Mouse (Mus musculus): ENCODE results near the gene Moxd1. TPM values are rescaled to one million over a fixed set of nuclear protein-coding genes. Genes with fewer than 3 reads are reported as not detected.

Gene Moxd1
- polyA plus RNA-seq, 2 experiments = 0.12 TPM; not detected in 1

DNA sequence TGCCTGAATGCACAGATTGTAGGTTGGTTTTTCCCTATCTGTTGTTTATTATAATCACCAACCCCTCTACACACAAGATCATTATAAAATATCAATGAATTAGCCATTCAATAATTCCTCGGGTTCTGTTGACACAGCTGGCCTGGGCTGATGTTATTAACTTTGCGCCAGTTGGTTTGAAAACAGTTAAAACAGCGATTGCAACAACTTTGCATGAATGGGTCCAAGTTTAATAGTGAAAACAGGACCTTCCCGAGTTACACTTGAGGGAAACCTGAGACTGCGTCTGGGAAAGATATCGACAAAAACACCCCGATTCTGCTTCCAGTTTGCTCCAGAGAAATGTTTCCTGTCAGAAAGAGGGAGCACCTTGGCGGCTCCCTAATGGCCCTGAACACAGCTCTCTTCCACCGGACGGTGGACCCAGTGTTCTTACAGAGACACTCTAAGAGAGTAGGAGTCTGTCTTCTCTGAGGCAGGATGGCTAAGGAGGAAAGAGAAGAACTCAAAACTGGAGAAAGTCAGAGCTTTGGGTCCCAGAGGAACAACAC lies 116.4 kb downstream of the Moxd1 start:
- Histone ChIP-seq H3K4me3 (ENCODE audit: insufficient read depth in 1 of 2, low read depth in 2 of 2, low read length in 2 of 2) (no peak overlapping the region), H3K27me3 (ENCODE audit: control insufficient read depth, insufficient read depth, low read length) (no peaks in the 10 kb centered on the region), H3K9ac (replicated peaks) (no peak overlapping the region), H3K36me3 (replicated peaks; ENCODE audit: control insufficient read depth, insufficient read depth, low read depth) (no peaks in the 10 kb centered on the region), H3K4me2 (ENCODE audit: low read depth) (no peak overlapping the region), H3K4me1 (replicated peaks; ENCODE audit: control insufficient read depth in 2 of 2, insufficient read depth in 2 of 2, low read length in 1 of 2) (no peaks in the 10 kb centered on the region), H3K9me3 (ENCODE audit: control insufficient read depth, low read length) (no peaks in the 10 kb centered on the region), H3K27ac (no peak overlapping the region)
- no peak for TF ChIP-seq EP300 (IDR thresholded peaks at IDR 0.05; ENCODE audit: low read depth)
- no peak for TF ChIP-seq CTCF (IDR thresholded peaks at IDR 0.05; ENCODE audit: low read depth)
- WGBS (ENCODE audit: insufficient replicate concordance) = 59% methylated on average over 10 of the region's 10 CpGs
- ATAC-seq (ENCODE audit: insufficient read depth) (no peak), DNase-seq (ENCODE audit: low read depth in 3 of 3, low spot score in 3 of 3) (no peak)

- H3K36me3 ChIP-seq (replicated peaks; ENCODE audit: control insufficient read depth, insufficient read depth, low read depth) = no peaks in the 10 kb centered on the region
- ATAC-seq (ENCODE audit: insufficient read depth) (no peak), DNase-seq (ENCODE audit: low read depth in 3 of 3, low spot score in 3 of 3) (no peak)
- no peaks in the 10 kb centered on the region for H3K27me3 ChIP-seq (ENCODE audit: control insufficient read depth, insufficient read depth, low read length)
- H3K4me3 ChIP-seq (ENCODE audit: insufficient read depth in 1 of 2, low read depth in 2 of 2, low read length in 2 of 2) = no peak overlapping the region
- TF ChIP-seq CTCF (IDR thresholded peaks at IDR 0.05; ENCODE audit: low read depth) = no peak
- TF ChIP-seq EP300 (IDR thresholded peaks at IDR 0.05; ENCODE audit: low read depth) = no peak
- no peaks in the 10 kb centered on the region for H3K9me3 ChIP-seq (ENCODE audit: control insufficient read depth, low read length)
- H3K9ac ChIP-seq (replicated peaks) = no peak overlapping the region
- no peaks in the 10 kb centered on the region for H3K4me1 ChIP-seq (replicated peaks; ENCODE audit: control insufficient read depth in 2 of 2, insufficient read depth in 2 of 2, low read length in 1 of 2)
- 31% methylated on average over 1 of the region's 1 CpGs for WGBS (ENCODE audit: insufficient replicate concordance)
- H3K27ac ChIP-seq = no peak overlapping the region
- no peak overlapping the region for H3K4me2 ChIP-seq (ENCODE audit: low read depth)
Observed at GRCm38 (mm10) chr10:24340551-24341213, 117.4 kb downstream of the Moxd1 start.

DNA sequence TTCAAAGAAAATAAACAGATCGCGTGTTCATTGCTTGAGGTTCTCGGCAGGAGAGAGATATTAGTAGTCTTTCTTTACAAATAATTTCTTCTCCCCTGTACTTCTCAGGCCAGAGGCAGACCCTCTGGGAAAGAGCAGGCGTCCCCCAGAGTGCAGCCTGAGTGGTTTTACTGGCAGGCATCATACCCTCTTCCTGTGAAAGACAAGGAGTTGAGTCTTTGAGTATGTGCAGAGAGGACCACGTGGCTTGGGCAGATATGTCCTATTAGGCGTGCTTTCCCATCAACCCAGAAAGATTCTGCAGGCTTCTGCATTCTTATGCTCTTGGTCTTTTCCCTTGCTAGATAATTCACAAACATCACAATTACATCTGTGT lies 117.9 kb downstream of the Moxd1 start:
- ATAC-seq (ENCODE audit: insufficient read depth) (no peak), DNase-seq (ENCODE audit: low read depth in 3 of 3, low spot score in 3 of 3) (no peak)
- Histone ChIP-seq H3K9ac (replicated peaks) (no peak overlapping the region), H3K9me3 (ENCODE audit: control insufficient read depth, low read length) (no peaks in the 10 kb centered on the region), H3K4me2 (ENCODE audit: low read depth) (no peak overlapping the region), H3K36me3 (replicated peaks; ENCODE audit: control insufficient read depth, insufficient read depth, low read depth) (no peaks in the 10 kb centered on the region), H3K27ac (no peak overlapping the region), H3K4me1 (replicated peaks; ENCODE audit: control insufficient read depth in 2 of 2, insufficient read depth in 2 of 2, low read length in 1 of 2) (no peaks in the 10 kb centered on the region), H3K27me3 (ENCODE audit: control insufficient read depth, insufficient read depth, low read length) (no peaks in the 10 kb centered on the region), H3K4me3 (ENCODE audit: insufficient read depth in 1 of 2, low read depth in 2 of 2, low read length in 2 of 2) (no peak overlapping the region)
- WGBS (ENCODE audit: insufficient replicate concordance) = 67% methylated on average over 6 of the region's 6 CpGs
- TF ChIP-seq CTCF (IDR thresholded peaks at IDR 0.05; ENCODE audit: low read depth) = no peak
- TF ChIP-seq EP300 (IDR thresholded peaks at IDR 0.05; ENCODE audit: low read depth) = no peak

GRCm38 (mm10) chr10:24343068-24343467 lies 119.8 kb downstream of the Moxd1 start:
- H3K36me3 ChIP-seq (replicated peaks; ENCODE audit: control insufficient read depth, insufficient read depth, low read depth) = no peaks in the 10 kb centered on the region
- no peaks in the 10 kb centered on the region for H3K9me3 ChIP-seq (ENCODE audit: control insufficient read depth, low read length)
- no peak overlapping the region for H3K27ac ChIP-seq
- H3K9ac ChIP-seq (replicated peaks) = no peak overlapping the region
- WGBS (ENCODE audit: insufficient replicate concordance) = 69% methylated on average over 4 of the region's 4 CpGs
- ATAC-seq (ENCODE audit: insufficient read depth) = no peak
- no peak overlapping the region for H3K4me3 ChIP-seq (ENCODE audit: insufficient read depth in 1 of 2, low read depth in 2 of 2, low read length in 2 of 2)
- no peaks in the 10 kb centered on the region for H3K27me3 ChIP-seq (ENCODE audit: control insufficient read depth, insufficient read depth, low read length)
- no peak for DNase-seq (ENCODE audit: low read depth in 3 of 3, low spot score in 3 of 3)
- H3K4me1 ChIP-seq (replicated peaks; ENCODE audit: control insufficient read depth in 2 of 2, insufficient read depth in 2 of 2, low read length in 1 of 2) = no peaks in the 10 kb centered on the region
- no peak overlapping the region for H3K4me2 ChIP-seq (ENCODE audit: low read depth)
- TF ChIP-seq EP300 (IDR thresholded peaks at IDR 0.05; ENCODE audit: low read depth) = no peak
- no peak for TF ChIP-seq CTCF (IDR thresholded peaks at IDR 0.05; ENCODE audit: low read depth)

Other genes with a start within 250 kb of the Moxd1 start
- not detected in 2 replicates for gene Taar6, start 237.9 kb upstream of the Moxd1 start, polyA plus RNA-seq (2012; rRNA removed)
- not detected in 2 replicates for gene Taar6, start 237.9 kb upstream of the Moxd1 start, polyA plus RNA-seq (2014; fragmentation: Nextera tagmentation; extraction: Ambion mirVana)
- gene Taar7a, start 230.0 kb upstream of the Moxd1 start, polyA plus RNA-seq (2012; rRNA removed) = not detected in 2 replicates
- not detected in 2 replicates for gene Taar7a, start 230.0 kb upstream of the Moxd1 start, polyA plus RNA-seq (2014; fragmentation: Nextera tagmentation; extraction: Ambion mirVana)
- gene Taar7b, start 223.6 kb upstream of the Moxd1 start, polyA plus RNA-seq (2012; rRNA removed) = not detected in 2 replicates
- not detected in 2 replicates for gene Taar7b, start 223.6 kb upstream of the Moxd1 start, polyA plus RNA-seq (2014; fragmentation: Nextera tagmentation; extraction: Ambion mirVana)
- gene Taar7d, start 196.3 kb upstream of the Moxd1 start, polyA plus RNA-seq (2012; rRNA removed) = 0.05 TPM in 1 of 2 replicates, not detected in the other
- gene Taar7d, start 196.3 kb upstream of the Moxd1 start, polyA plus RNA-seq (2014; fragmentation: Nextera tagmentation; extraction: Ambion mirVana) = not detected in 2 replicates
- gene Taar7e, start 185.9 kb upstream of the Moxd1 start, polyA plus RNA-seq (2012; rRNA removed) = not detected in 2 replicates
- not detected in 2 replicates for gene Taar7e, start 185.9 kb upstream of the Moxd1 start, polyA plus RNA-seq (2014; fragmentation: Nextera tagmentation; extraction: Ambion mirVana)
- gene Taar7f, start 174.0 kb upstream of the Moxd1 start, polyA plus RNA-seq (2012; rRNA removed) = not detected in 2 replicates
- gene Taar7f, start 174.0 kb upstream of the Moxd1 start, polyA plus RNA-seq (2014; fragmentation: Nextera tagmentation; extraction: Ambion mirVana) = not detected in 2 replicates
- gene Taar8a, start 147.0 kb upstream of the Moxd1 start, polyA plus RNA-seq (2012; rRNA removed) = not detected in 2 replicates
- gene Taar8a, start 147.0 kb upstream of the Moxd1 start, polyA plus RNA-seq (2014; fragmentation: Nextera tagmentation; extraction: Ambion mirVana) = not detected in 2 replicates
- gene Taar8b, start 131.2 kb upstream of the Moxd1 start, polyA plus RNA-seq (2012; rRNA removed) = not detected in 2 replicates
- not detected in 2 replicates for gene Taar8b, start 131.2 kb upstream of the Moxd1 start, polyA plus RNA-seq (2014; fragmentation: Nextera tagmentation; extraction: Ambion mirVana)
- not detected in 2 replicates for gene Taar8c, start 121.6 kb upstream of the Moxd1 start, polyA plus RNA-seq (2012; rRNA removed)
- gene Taar8c, start 121.6 kb upstream of the Moxd1 start, polyA plus RNA-seq (2014; fragmentation: Nextera tagmentation; extraction: Ambion mirVana) = not detected in 2 replicates
- not detected in 2 replicates for gene Taar9, start 114.0 kb upstream of the Moxd1 start, polyA plus RNA-seq (2012; rRNA removed)
- gene Taar9, start 114.0 kb upstream of the Moxd1 start, polyA plus RNA-seq (2014; fragmentation: Nextera tagmentation; extraction: Ambion mirVana) = not detected in 2 replicates
- 8.9 and 20.3 TPM in 2 replicates for gene Stx7, start 74.2 kb upstream of the Moxd1 start, polyA plus RNA-seq (2012; rRNA removed)
- gene Stx7, start 74.2 kb upstream of the Moxd1 start, polyA plus RNA-seq (2014; fragmentation: Nextera tagmentation; extraction: Ambion mirVana) = 30.0 and 32.2 TPM in 2 replicates

All from liver, embryonic 14.5 days (tissue).